In the genomic region with DNA sequence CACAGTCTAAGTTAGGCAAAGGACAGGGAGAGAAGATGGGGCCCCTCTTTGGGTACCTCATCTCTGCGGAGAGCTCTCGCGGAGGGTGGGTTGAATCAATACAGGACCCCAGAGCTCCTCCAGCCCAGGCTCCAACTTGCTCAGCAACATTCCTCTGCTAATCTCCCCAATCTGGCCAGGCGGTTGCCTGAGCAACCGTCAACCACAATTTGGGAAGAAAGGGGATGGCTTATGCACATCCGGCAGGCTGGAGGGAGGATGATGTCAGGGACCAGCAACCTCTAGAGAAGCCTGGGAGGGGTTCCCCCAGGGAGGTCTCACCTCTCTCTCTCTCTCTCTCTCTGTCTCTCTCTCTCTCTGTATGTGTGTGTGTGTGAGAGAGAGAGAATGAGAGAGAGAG, we compare ENCODE assay signal across 10 mouse cellular contexts. TPM values are rescaled to one million over a fixed set of nuclear protein-coding genes. Genes with fewer than 3 reads are reported as not detected.
A peak's percentile ranks its signal among the peaks of the same experiment; 100 is the strongest.
DNase-seq lines count a peak whose midpoint lies in the region; ATAC-seq lines count a peak whose summit lies in the region.
"Had no signal": no experiment of that assay in that cellular context is flagged by ENCODE, and none has a peak within 500 bp of the region (broad histone marks: within the 10 kb centered on the region; RNA-seq: fewer than 3 reads in every experiment).

No protein-coding gene starts in this region.

- no peak for ATAC-seq in forebrain, embryonic 13.5 days

- H3K4me1 ChIP-seq in forebrain, embryonic 13.5 days = peaks cover 52% of the 10 kb centered on the region
- peaks cover 33% of the 10 kb centered on the region for H3K4me1 ChIP-seq in limb, embryonic 10.5 days
- H3K4me1 ChIP-seq: heart, embryonic 12.5 days had no signal

- WGBS in forebrain, embryonic 13.5 days = 2% methylated on average over 6 of the region's 6 CpGs
- 3% methylated on average over 6 of the region's 6 CpGs for WGBS in limb, embryonic 10.5 days

- no peaks in the 10 kb centered on the region for H3K36me3 ChIP-seq in forebrain, embryonic 13.5 days (ENCODE audit: poor library complexity, severe bottlenecking)
- no peaks in the 10 kb centered on the region for H3K36me3 ChIP-seq in limb, embryonic 10.5 days
- H3K36me3 ChIP-seq: heart, embryonic 12.5 days had no signal

- H3K9me3 ChIP-seq in forebrain, embryonic 13.5 days (replicated peaks) = no peaks in the 10 kb centered on the region
- H3K9me3 ChIP-seq in limb, embryonic 10.5 days (replicated peaks) = no peaks in the 10 kb centered on the region
- H3K9me3 ChIP-seq: heart, embryonic 12.5 days had no signal

- H3K27me3 ChIP-seq in forebrain, embryonic 13.5 days = no peaks in the 10 kb centered on the region
- H3K27me3 ChIP-seq in limb, embryonic 10.5 days (ENCODE audit: low read depth, poor library complexity, severe bottlenecking) = no peaks in the 10 kb centered on the region

- no peak overlapping the region for H3K27ac ChIP-seq in forebrain, embryonic 13.5 days
- peak overlapping the region; percentile 66 for H3K27ac ChIP-seq in limb, embryonic 10.5 days

- 0 out of 2 replicates have a peak overlapping the region, but pooled peaks have one; percentile 10 for H3K9ac ChIP-seq in forebrain, embryonic 13.5 days
- H3K9ac ChIP-seq: heart, embryonic 12.5 days had no signal

- H3K4me3 ChIP-seq in forebrain, embryonic 13.5 days = no peak overlapping the region
- H3K4me3 ChIP-seq in limb, embryonic 10.5 days = no peak overlapping the region
- H3K4me3 ChIP-seq: heart, embryonic 12.5 days had no signal

- peak; percentile 38 to 50 for DNase-seq in right cerebral cortex, postnatal 10 days (ENCODE audit: low spot score in 2 of 2)
- DNase-seq in right cerebral cortex, adult 18-20 months = no peak
- DNase-seq in limb, embryonic 10.5 days (ENCODE audit: low spot score) = peak; percentile 66
- no peak for DNase-seq in layer of hippocampus, postnatal 25 days (ENCODE audit: extremely low spot score in 1 of 2, low spot score in 1 of 2)
- no peak for DNase-seq in frontal cortex, postnatal 10 days (ENCODE audit: low spot score in 2 of 2)
- DNase-seq in gastrocnemius, postnatal 10 days = no peak
- DNase-seq: cerebellum, adult 9-10 months; thymus, postnatal 36 days had no signal

- no peak overlapping the region for H3K4me2 ChIP-seq in forebrain, embryonic 13.5 days
- H3K4me2 ChIP-seq: heart, embryonic 12.5 days had no signal

RNA-seq across cellular contexts. Expression of a gene that starts 11.2 kb away (rescaled TPM):
- polyA plus RNA-seq in forebrain, embryonic 13.5 days (2015; fragmentation: Nextera tagmentation; extraction: Ambion mirVana) = 31.1 and 34.7 TPM in 2 replicates
- 10.7 and 16.0 TPM in 2 replicates for polyA plus RNA-seq in limb, embryonic 10.5 days (2016; fragmentation: Nextera tagmentation; extraction: Ambion mirVana)
- total RNA-seq in layer of hippocampus, postnatal 25 days (2021) = 100 to 1,000 TPM in 1 of 2 experiments, 10 to 100 TPM in 1; 98.0 to 101 TPM
- total RNA-seq in gastrocnemius, postnatal 10 days (2021) = 1 to 10 TPM; 1.3 to 1.8 TPM

RNA-seq across cellular contexts. Expression of a gene that starts 16.4 kb away (rescaled TPM):
- polyA plus RNA-seq in forebrain, embryonic 13.5 days (2015; fragmentation: Nextera tagmentation; extraction: Ambion mirVana) = 39.0 and 41.3 TPM in 2 replicates
- polyA plus RNA-seq in limb, embryonic 10.5 days (2016; fragmentation: Nextera tagmentation; extraction: Ambion mirVana) = 52.6 and 58.1 TPM in 2 replicates
- total RNA-seq in layer of hippocampus, postnatal 25 days (2021) = 10 to 100 TPM; 28.4 to 33.4 TPM
- total RNA-seq in gastrocnemius, postnatal 10 days (2021) = 10 to 100 TPM; 19.0 to 22.4 TPM

RNA-seq across cellular contexts. Expression of a gene that starts 46.5 kb away (rescaled TPM):
- polyA plus RNA-seq in forebrain, embryonic 13.5 days (2015; fragmentation: Nextera tagmentation; extraction: Ambion mirVana) = 166 and 168 TPM in 2 replicates
- 135 and 142 TPM in 2 replicates for polyA plus RNA-seq in limb, embryonic 10.5 days (2016; fragmentation: Nextera tagmentation; extraction: Ambion mirVana)
- 10 to 100 TPM; 68.1 to 69.2 TPM for total RNA-seq in layer of hippocampus, postnatal 25 days (2021)
- total RNA-seq in gastrocnemius, postnatal 10 days (2021) = 10 to 100 TPM; 43.0 to 57.9 TPM

Comparison
In these comparisons a context has a peak if more than half of its experiments do, and no peak if none do; other contexts are left out.
1. DNase-seq: peak in right cerebral cortex, postnatal 10 days (2 of 2) and limb, embryonic 10.5 days (single experiment); none in right cerebral cortex, adult 18-20 months (single experiment), layer of hippocampus, postnatal 25 days (0 of 2), frontal cortex, postnatal 10 days (0 of 2) and gastrocnemius, postnatal 10 days (single experiment).
2. RNA of a gene that starts 11.2 kb away (total RNA-seq): 98.0 to 101 TPM in layer of hippocampus, postnatal 25 days; 1.3 to 1.8 TPM in gastrocnemius, postnatal 10 days; every median in the first group is over 10 times any median in the second.